Mouse (Mus musculus) erythroblast, embryonic 14.5 days (primary cell): ENCODE measurements around the gene Mfn2. TPM values are rescaled to one million over a fixed set of nuclear protein-coding genes. Genes with fewer than 3 reads are reported as not detected.
A peak's percentile ranks its signal among the peaks of the same experiment; 100 is the strongest.

ENCODE experiments used
- H3K27me3 ChIP-seq: 2 replicates; pipeline ENCODE4 v1.6.1; 2012; ENCODE audit warnings: inconsistent platforms; ENCODE audit not compliant: control insufficient read depth
- H3K36me3 ChIP-seq: 2 replicates; pipeline ENCODE4 v1.6.1; 2012; ENCODE audit warnings: mild to moderate bottlenecking, inconsistent platforms; ENCODE audit not compliant: control insufficient read depth
- H3K4me1 ChIP-seq: 2 replicates; pipeline ENCODE4 v1.6.1; 2012; ENCODE audit warnings: inconsistent platforms; ENCODE audit not compliant: control insufficient read depth
- H3K4me3 ChIP-seq: replicated peaks from 2 replicates; pipeline ENCODE3; 2012; ENCODE audit warnings: moderate library complexity, mild to moderate bottlenecking, inconsistent platforms
- H3K9me3 ChIP-seq: 2 replicates; pipeline ENCODE4 v1.6.1; 2012; ENCODE audit warnings: low read length, inconsistent platforms, mixed read lengths; ENCODE audit not compliant: control insufficient read depth
- GATA1 ChIP-seq: IDR thresholded peaks from 2 replicates; pipeline ENCODE4 v1.6.1; 2012; ENCODE audit warnings: low read length, inconsistent platforms, mixed read lengths
- TAL1 ChIP-seq: IDR thresholded peaks from 3 replicates; pipeline ENCODE4 v1.6.1; 2012; ENCODE audit warnings: low read length, inconsistent platforms, mixed read lengths
- polyA plus RNA-seq: library from polyadenylated mRNA; stranded (reverse); fragments of >175 nt; gene quantifications from 2 replicates; pipeline ENCODE4 v1.2.3, GENCODE M21; 2012

The Mfn2 gene
- 0.89 and 1.5 TPM in 2 replicates for polyA plus RNA-seq

DNA sequence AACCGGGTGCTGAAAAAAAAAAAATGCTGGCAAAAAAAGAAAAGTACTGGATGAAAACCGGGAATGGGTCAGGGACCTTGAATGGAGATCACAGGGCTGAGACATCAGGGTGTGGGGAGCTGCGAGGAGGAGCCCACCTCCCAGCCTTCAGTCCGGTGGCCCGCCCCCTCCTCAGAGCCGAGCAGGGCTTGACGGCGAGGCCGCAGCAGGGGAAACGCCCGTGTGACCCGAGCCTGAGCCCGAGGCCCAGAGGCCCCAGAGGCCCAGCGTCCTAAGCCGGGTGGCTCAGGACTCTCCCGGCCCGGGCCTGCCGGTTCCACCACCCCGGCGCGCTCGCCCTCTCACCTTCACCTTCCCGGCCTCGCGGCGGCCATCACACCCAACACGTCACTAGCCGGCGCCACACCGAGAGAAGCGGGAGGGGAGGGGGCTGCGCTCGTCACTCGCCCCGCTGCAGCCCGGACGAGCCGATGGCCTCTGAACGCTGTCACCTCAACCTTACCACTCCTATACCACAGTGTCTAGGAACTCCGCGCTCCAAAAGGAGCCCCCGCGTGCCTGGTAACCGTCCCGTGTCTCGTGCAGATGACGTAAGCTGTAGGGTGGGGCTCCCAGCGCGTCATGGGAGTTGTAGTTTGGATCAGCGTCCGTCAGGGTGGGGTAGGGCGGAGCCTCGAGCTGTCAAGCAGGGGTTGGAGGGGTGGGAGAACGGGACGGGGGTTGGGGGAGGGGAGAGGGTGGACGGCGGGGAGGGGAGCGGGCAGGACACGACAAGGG lies at the start of gene Mfn2:
Mfn2 (minus strand) TSS at position 392 of the 777 bp plus-strand sequence.
- no peaks in the 10 kb centered on the region for H3K27me3 ChIP-seq
- TF ChIP-seq TAL1 = no peak
- TF ChIP-seq GATA1 = no peak
- H3K4me3 ChIP-seq = peak within 1 kb of the TSS; percentile 78
- peaks cover 34% of the 10 kb centered on the region for H3K36me3 ChIP-seq
- no peaks in the 10 kb centered on the region for H3K9me3 ChIP-seq
- peaks cover 31% of the 10 kb centered on the region for H3K4me1 ChIP-seq

DNA sequence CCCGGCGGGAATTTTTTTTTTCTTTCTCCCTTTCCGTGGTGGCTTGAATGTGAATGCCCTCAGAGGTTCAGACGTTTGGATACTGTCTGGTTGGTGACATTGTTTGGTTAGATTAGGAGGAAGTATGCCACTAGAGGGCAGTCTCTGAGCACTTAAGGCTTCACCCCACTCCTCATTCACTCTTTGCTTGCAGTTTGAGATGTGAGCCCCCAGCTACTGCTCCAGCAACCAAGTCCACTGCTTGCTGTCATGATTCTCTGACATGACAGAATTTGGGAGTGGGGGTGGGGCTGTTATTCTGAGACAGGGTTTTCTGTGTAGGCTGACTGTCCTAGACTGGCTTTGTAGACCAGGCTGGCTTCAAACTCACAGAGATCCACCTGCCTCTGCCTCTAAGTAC lies 49.1 kb upstream of the Mfn2 start:
- Histone ChIP-seq H3K4me3 (no peak overlapping the region), H3K27me3 (no peaks in the 10 kb centered on the region), H3K36me3 (peaks cover 11% of the 10 kb centered on the region), H3K4me1 (no peaks in the 10 kb centered on the region), H3K9me3 (no peaks in the 10 kb centered on the region)
- no peak for TF ChIP-seq GATA1
- no peak for TF ChIP-seq TAL1

DNA sequence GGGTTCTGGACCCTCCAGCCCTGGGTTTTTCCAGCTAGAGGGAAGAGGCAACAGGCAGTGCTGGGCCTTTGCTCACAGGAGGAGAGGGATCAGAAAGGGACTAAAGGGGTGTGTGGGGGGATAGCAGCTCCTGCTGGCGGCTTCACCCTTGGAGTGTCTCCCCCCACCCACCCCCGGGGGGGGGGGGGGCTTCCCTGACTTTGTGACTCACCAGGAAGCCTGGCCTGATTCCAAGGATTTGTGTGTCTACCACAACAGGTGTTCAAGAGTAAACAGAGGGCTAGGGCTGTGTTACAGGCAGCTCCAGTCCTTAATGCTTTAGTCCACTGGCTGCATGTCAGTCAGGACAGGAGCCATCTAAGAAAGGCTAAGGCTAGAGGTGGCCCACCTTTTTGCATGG lies 43.0 kb upstream of the Mfn2 start:
- H3K36me3 ChIP-seq = peaks cover 69% of the 10 kb centered on the region
- TF ChIP-seq TAL1 (no peak), GATA1 (no peak)
- H3K4me3 ChIP-seq = no peak overlapping the region
- no peaks in the 10 kb centered on the region for H3K9me3 ChIP-seq
- H3K4me1 ChIP-seq = peaks cover 24% of the 10 kb centered on the region
- H3K27me3 ChIP-seq = no peaks in the 10 kb centered on the region

DNA sequence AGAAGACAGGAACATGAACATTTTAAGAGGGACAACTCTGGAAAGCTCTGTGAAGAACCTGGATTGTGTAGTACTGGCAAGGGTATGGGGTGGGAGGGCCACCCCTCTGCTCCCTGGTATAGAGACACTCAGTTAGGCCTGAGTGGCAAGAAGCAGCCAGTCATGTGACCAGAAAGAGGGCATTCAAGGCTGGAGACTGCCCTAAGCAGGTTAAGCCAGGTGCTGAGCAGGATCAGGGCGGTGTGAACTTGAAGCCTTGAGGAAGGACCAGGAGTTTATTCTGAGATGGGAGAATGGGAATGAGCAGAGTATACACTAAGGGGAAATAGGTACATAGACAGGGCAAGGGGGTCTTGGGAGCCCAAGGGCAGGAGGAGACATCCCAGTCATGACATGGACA lies 38.5 kb upstream of the Mfn2 start:
- H3K4me3 ChIP-seq = peak overlapping the region; percentile 47
- peaks cover 45% of the 10 kb centered on the region for H3K4me1 ChIP-seq
- H3K27me3 ChIP-seq = peaks cover 7% of the 10 kb centered on the region
- TF ChIP-seq GATA1 (no peak), TAL1 (no peak)
- no peaks in the 10 kb centered on the region for H3K9me3 ChIP-seq
- peaks cover 58% of the 10 kb centered on the region for H3K36me3 ChIP-seq

- Histone ChIP-seq H3K4me3 (peak overlapping the region; percentile 91), H3K27me3 (peaks cover 23% of the 10 kb centered on the region), H3K4me1 (peaks cover 53% of the 10 kb centered on the region), H3K9me3 (no peaks in the 10 kb centered on the region), H3K36me3 (peaks cover 41% of the 10 kb centered on the region)
- TF ChIP-seq TAL1 = no peak
- TF ChIP-seq GATA1 = no peak
Measured at GRCm38 (mm10) chr4:147941045-147942020, 36.8 kb upstream of the Mfn2 start.

DNA sequence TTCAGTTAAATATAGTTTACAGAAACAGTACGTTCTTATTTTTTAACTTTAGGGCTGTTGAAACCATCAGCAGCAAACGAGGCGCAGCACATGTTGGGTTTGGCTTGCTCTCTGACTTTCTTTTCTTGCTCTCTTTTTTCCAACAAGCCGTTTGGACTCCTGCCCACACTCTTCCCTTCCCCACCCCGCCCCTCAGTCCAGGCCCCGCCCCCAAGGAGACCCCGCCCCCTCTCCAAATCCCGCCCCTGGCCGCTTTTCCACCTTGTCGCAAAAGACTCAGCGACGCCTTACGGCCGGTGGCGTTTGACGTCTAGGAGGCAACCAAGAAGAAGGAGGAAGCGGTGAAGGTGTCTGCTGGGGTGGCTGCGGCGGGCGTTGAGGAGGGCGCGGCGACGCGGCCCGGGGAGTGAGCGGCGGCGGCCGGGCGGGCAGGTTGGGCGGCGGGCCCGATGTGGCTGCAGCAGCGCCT lies 36.1 kb upstream of the Mfn2 start, which contains the start of gene 2510039O18Rik:
2510039O18Rik (plus strand) TSS at position 320 of the 469 bp plus-strand sequence.
- Histone ChIP-seq H3K27me3 (peaks cover 30% of the 10 kb centered on the region), H3K4me1 (peaks cover 58% of the 10 kb centered on the region), H3K9me3 (no peaks in the 10 kb centered on the region), H3K36me3 (peaks cover 34% of the 10 kb centered on the region), H3K4me3 (peak within 1 kb of the TSS; percentile 91)
- no peak for TF ChIP-seq GATA1
- TF ChIP-seq TAL1 = no peak

- H3K4me3 ChIP-seq = peak overlapping the region; percentile 91
- TF ChIP-seq GATA1 = no peak
- no peak for TF ChIP-seq TAL1
- H3K4me1 ChIP-seq = peaks cover 58% of the 10 kb centered on the region
Measured at GRCm38 (mm10) chr4:147940111-147940510, 35.6 kb upstream of the Mfn2 start.

GRCm38 (mm10) chr4:147938148-147939096 lies 33.9 kb upstream of the Mfn2 start:
- peaks cover 46% of the 10 kb centered on the region for H3K4me1 ChIP-seq
- H3K9me3 ChIP-seq = no peaks in the 10 kb centered on the region
- no peak overlapping the region for H3K4me3 ChIP-seq
- TF ChIP-seq GATA1 (no peak), TAL1 (no peak)
- H3K27me3 ChIP-seq = peaks cover 33% of the 10 kb centered on the region
- peaks cover 12% of the 10 kb centered on the region for H3K36me3 ChIP-seq

More at GRCm38 (mm10) chr4:147940111-147940510, 35.6 kb upstream of the Mfn2 start:
- Histone ChIP-seq H3K9me3 (no peaks in the 10 kb centered on the region), H3K36me3 (peaks cover 29% of the 10 kb centered on the region), H3K27me3 (peaks cover 33% of the 10 kb centered on the region)
